Mouse (Mus musculus): ENCODE measurements at regions not wholly inside any gene's neighbourhood (a gene's known extent, or its start where the extent isn't known, plus 50 kb on each side); places are given as distances from the start of the nearest gene placed in this dataset.

DNA sequence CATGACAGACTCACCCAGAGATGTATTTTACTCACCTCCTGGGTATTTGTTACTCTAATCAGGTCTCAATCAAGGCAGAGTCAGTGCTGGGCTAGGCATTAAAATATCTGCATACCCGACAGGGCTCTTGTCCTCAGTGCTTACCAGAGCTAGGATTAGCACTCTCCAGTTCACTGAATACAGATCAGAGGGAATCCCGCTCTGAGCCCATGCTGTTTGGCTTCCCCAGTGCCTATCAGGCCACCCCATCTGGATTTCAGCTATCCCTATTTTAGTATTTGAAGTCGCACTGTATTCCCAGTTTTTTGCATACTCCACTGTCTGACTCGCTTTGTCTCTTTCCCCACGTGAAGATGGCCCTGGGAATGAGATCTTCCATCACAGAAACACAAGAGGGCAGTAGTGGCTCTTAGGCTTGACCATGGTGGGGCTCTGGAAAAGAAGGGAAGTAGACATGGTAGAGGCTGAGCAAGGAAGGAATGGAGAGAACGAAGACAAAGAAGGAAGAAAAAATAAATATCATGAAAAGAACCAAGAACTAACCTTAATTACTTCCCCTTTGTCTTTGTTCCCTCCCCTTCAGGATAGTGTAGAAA is 264.1 kb downstream of the Rnf152 start:
- Histone ChIP-seq H3K36me3 (ENCODE audit: control insufficient read depth, insufficient read depth, low read length) (no peaks in the 10 kb centered on the region), H3K4me2 (ENCODE audit: low read length) (no peak overlapping the region), H3K9me3 (replicated peaks; ENCODE audit: control insufficient read depth, low read length) (no peaks in the 10 kb centered on the region), H3K9ac (ENCODE audit: low read length) (no peak overlapping the region), H3K27me3 (replicated peaks; ENCODE audit: control insufficient read depth, insufficient read depth, low read length) (no peaks in the 10 kb centered on the region), H3K4me1 (ENCODE audit: control insufficient read depth, insufficient read depth, low read length) (no peaks in the 10 kb centered on the region), H3K4me3 (ENCODE audit: low read depth, low read length) (no peak overlapping the region), H3K27ac (ENCODE audit: low read depth, low read length) (no peak overlapping the region)
- 13% methylated on average over 6 of the region's 6 CpGs for whole genome bisulfite sequencing
- DNase-seq (ENCODE audit: low spot score) (peak; percentile 49), ATAC-seq (peak; percentile 62; the same call in 1 of the 2 replicates)

DNA sequence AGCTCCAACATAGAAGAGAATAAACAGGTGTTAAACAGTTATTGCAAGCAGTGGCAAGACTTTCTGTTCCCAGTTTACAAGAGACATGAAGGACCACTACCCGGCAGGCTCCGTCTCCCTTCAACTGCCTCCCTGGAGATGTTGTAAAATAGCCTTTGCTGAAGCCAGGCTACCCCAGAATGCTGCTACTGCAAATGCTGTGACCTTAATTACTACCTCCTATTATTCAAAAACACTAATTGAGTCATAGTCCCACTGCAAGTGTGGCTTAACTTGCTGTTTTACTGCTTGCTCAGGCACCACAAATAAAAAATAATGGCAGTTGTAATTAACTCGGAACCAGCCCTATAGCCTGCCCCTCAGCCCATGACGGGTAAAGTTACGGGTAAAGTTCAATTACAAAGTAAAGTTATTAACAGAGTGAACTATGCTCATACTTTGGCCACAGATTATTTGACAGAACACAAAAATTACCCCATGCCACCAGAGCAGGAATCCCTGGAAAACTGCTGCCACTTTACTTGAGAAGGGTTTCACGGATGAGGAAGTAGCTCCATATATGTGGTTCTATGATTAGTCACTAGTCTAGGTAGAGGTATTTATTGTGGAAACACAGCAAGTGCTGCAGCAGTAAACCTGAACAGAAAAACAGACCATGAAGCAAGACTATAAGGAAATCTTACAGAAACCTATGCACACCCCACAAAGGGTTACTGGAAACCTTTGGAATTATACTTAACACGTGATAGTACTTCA is 267.6 kb downstream of the Rnf152 start:
- no peaks in the 10 kb centered on the region for H3K27me3 ChIP-seq (replicated peaks; ENCODE audit: control insufficient read depth, insufficient read depth, low read length)
- H3K27ac ChIP-seq (ENCODE audit: low read depth, low read length), result no peak overlapping the region
- H3K4me2 ChIP-seq (ENCODE audit: low read length), result no peak overlapping the region
- no peak for DNase-seq (ENCODE audit: low spot score)
- H3K36me3 ChIP-seq (ENCODE audit: control insufficient read depth, insufficient read depth, low read length), result no peaks in the 10 kb centered on the region
- 49% methylated on average over 7 of the region's 7 CpGs for WGBS
- ATAC-seq, result no peak
- H3K9me3 ChIP-seq (replicated peaks; ENCODE audit: control insufficient read depth, low read length), result no peaks in the 10 kb centered on the region
- no peaks in the 10 kb centered on the region for H3K4me1 ChIP-seq (ENCODE audit: control insufficient read depth, insufficient read depth, low read length)
- no peak overlapping the region for H3K9ac ChIP-seq (ENCODE audit: low read length)
- no peak overlapping the region for H3K4me3 ChIP-seq (ENCODE audit: low read depth, low read length)

DNA sequence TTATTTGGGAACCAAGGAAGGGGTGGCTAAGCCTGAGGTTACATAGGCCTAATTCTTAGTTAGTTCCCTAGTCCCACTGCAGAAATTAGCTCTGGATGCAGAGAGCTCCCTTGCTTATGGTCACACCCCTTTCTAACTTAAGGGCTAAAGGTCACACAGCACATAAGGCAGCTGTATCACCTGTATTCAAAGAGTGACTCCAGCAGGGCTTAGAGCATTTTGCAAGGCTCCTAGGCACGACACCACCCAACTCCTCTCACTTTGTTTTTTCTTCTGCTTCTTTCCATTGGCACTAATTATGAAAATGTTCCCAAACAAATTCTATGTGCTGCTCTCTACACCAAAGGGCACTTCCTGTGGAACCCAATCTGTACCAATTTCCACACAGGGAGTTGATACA is 268.9 kb downstream of the Rnf152 start:
- ATAC-seq (no peak), DNase-seq (ENCODE audit: low spot score) (no peak)
- Histone ChIP-seq H3K36me3 (ENCODE audit: control insufficient read depth, insufficient read depth, low read length) (no peaks in the 10 kb centered on the region), H3K4me2 (ENCODE audit: low read length) (no peak overlapping the region), H3K4me1 (ENCODE audit: control insufficient read depth, insufficient read depth, low read length) (no peaks in the 10 kb centered on the region), H3K9me3 (replicated peaks; ENCODE audit: control insufficient read depth, low read length) (no peaks in the 10 kb centered on the region), H3K27ac (ENCODE audit: low read depth, low read length) (no peak overlapping the region), H3K9ac (ENCODE audit: low read length) (no peak overlapping the region), H3K27me3 (replicated peaks; ENCODE audit: control insufficient read depth, insufficient read depth, low read length) (no peaks in the 10 kb centered on the region), H3K4me3 (ENCODE audit: low read depth, low read length) (no peak overlapping the region)
- WGBS, result 86% methylated on average over 1 of the region's 1 CpGs

DNA sequence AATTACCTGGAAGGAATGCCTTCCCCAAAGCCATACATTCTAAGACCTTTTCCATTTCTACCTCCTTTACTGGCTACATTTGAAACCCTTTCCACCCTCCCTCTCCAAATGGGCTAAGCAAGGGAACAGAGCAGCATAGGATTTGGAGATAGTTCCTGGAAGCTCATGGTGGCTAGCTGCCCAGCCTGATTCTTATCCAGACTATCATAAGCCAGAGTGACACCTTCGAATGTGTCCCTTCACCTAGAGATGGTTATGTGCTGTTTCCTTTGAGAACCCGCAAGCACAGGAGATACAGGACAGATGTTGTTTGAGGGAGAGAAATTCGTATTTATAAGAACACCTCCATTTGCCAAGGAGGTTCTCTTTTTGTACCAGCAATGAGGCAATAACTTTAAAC is 272.0 kb downstream of the Rnf152 start:
- 91% methylated on average over 3 of the region's 3 CpGs for WGBS
- Histone ChIP-seq H3K27me3 (replicated peaks; ENCODE audit: control insufficient read depth, insufficient read depth, low read length) (no peaks in the 10 kb centered on the region), H3K4me1 (ENCODE audit: control insufficient read depth, insufficient read depth, low read length) (no peaks in the 10 kb centered on the region), H3K9ac (ENCODE audit: low read length) (no peak overlapping the region), H3K9me3 (replicated peaks; ENCODE audit: control insufficient read depth, low read length) (no peaks in the 10 kb centered on the region), H3K36me3 (ENCODE audit: control insufficient read depth, insufficient read depth, low read length) (no peaks in the 10 kb centered on the region), H3K4me3 (ENCODE audit: low read depth, low read length) (no peak overlapping the region), H3K4me2 (ENCODE audit: low read length) (no peak overlapping the region), H3K27ac (ENCODE audit: low read depth, low read length) (no peak overlapping the region)
- no peak for DNase-seq (ENCODE audit: low spot score)
- no peak for ATAC-seq

DNA sequence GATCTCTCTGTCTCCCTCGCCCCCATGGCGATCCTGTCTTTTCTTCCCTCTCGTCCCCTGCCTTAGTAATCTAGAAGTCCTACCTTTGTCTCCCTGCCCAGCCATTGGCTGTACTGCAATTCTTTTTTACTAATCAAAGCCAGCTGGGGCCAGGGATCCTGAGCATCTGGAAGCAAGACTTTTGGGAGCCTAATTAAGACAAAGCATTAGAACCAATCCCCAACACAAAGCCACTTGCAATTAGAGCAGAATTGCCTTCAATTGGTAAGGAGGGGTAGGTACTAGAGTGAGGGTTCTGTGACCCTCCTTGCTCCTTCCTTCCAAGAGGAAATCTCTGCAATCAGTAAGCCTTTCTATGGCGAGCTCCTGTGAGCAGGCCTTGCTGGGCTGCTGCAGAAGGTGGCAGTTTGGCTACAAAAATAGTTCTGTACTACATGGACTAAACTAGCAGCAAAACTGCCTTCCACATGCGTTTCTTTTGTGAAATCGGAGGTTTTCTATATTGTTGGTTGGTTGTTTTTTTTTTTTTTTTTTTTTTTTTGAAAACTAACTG is 272.9 kb downstream of the Rnf152 start:
- ATAC-seq, result no peak

DNA sequence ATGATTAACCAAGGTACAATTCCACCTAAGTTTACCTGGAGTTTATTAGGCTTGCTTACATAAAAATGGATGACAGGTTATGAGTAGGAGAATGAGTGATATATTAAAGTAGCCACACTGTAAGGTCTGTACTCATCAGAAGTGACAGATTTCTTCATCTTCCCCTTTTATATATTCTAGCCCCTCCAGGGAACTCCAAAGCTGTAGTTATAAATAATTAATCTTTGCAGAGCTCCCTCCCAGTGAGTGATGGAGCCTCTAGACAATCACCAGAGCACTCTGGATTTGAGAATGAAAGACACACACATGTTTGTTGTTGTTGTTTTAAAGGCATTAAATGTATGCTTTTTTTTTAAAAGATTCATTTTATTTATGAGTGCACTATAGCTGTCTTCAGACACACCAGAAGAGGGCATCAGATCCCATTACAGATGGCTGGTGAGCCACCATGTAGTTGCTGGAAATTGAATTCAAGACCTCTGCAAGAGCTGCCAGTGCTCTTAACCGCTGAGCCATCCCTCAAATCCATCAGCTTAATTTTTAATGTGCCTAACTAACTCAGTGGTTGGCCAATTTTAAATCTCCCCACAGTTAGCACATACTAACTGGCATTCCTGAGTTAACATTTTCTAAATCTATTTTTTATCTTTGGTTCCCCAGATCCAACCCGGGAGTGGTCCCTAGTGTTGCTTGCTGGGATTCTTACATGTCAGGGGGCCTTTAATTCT is 273.5 kb downstream of the Rnf152 start:
- H3K4me3 ChIP-seq (ENCODE audit: low read depth, low read length), result no peak overlapping the region
- H3K4me1 ChIP-seq (ENCODE audit: control insufficient read depth, insufficient read depth, low read length), result no peaks in the 10 kb centered on the region
- H3K27me3 ChIP-seq (replicated peaks; ENCODE audit: control insufficient read depth, insufficient read depth, low read length), result no peaks in the 10 kb centered on the region
- 76% methylated on average over 2 of the region's 2 CpGs for WGBS
- H3K9me3 ChIP-seq (replicated peaks; ENCODE audit: control insufficient read depth, low read length), result no peaks in the 10 kb centered on the region
- H3K27ac ChIP-seq (ENCODE audit: low read depth, low read length), result no peak overlapping the region
- no peak overlapping the region for H3K9ac ChIP-seq (ENCODE audit: low read length)
- no peaks in the 10 kb centered on the region for H3K36me3 ChIP-seq (ENCODE audit: control insufficient read depth, insufficient read depth, low read length)
- DNase-seq (ENCODE audit: low spot score), result no peak
- H3K4me2 ChIP-seq (ENCODE audit: low read length), result no peak overlapping the region
- ATAC-seq, result no peak

More for the DNA sequence above, 272.9 kb downstream of the Rnf152 start:
- DNase-seq (ENCODE audit: low spot score), result no peak
- WGBS, result 56% methylated on average over 6 of the region's 6 CpGs
- no peaks in the 10 kb centered on the region for H3K9me3 ChIP-seq (replicated peaks; ENCODE audit: control insufficient read depth, low read length)
- H3K4me2 ChIP-seq (ENCODE audit: low read length), result no peak overlapping the region
- no peak overlapping the region for H3K27ac ChIP-seq (ENCODE audit: low read depth, low read length)
- H3K9ac ChIP-seq (ENCODE audit: low read length), result no peak overlapping the region
- no peak overlapping the region for H3K4me3 ChIP-seq (ENCODE audit: low read depth, low read length)
- no peaks in the 10 kb centered on the region for H3K36me3 ChIP-seq (ENCODE audit: control insufficient read depth, insufficient read depth, low read length)
- H3K4me1 ChIP-seq (ENCODE audit: control insufficient read depth, insufficient read depth, low read length), result no peaks in the 10 kb centered on the region
- no peaks in the 10 kb centered on the region for H3K27me3 ChIP-seq (replicated peaks; ENCODE audit: control insufficient read depth, insufficient read depth, low read length)

DNA sequence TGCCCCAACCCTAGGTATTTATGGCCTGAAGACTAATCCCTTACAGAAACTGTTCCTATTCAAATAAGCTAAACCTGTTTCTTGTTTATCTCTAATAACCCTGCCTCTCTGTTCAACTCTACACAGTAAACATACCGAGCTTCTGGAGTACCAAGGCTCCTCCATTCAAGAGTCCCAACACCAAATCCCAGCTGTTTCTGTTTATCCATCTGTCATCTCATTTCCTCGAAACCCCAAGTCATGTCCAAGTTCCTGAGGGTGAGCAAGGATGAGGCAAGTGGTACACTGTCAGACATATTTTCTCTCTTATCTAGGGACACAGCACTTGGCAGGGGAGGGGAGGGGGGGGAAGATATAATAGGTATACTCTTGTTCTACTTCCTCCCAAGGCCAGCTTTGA is 274.6 kb downstream of the Rnf152 start:
- H3K4me3 ChIP-seq (ENCODE audit: low read depth, low read length), result no peak overlapping the region
- H3K9me3 ChIP-seq (replicated peaks; ENCODE audit: control insufficient read depth, low read length), result no peaks in the 10 kb centered on the region
- H3K27me3 ChIP-seq (replicated peaks; ENCODE audit: control insufficient read depth, insufficient read depth, low read length), result no peaks in the 10 kb centered on the region
- no peak overlapping the region for H3K27ac ChIP-seq (ENCODE audit: low read depth, low read length)
- no peaks in the 10 kb centered on the region for H3K36me3 ChIP-seq (ENCODE audit: control insufficient read depth, insufficient read depth, low read length)
- no peak for ATAC-seq
- no peak overlapping the region for H3K4me2 ChIP-seq (ENCODE audit: low read length)
- no peaks in the 10 kb centered on the region for H3K4me1 ChIP-seq (ENCODE audit: control insufficient read depth, insufficient read depth, low read length)
- DNase-seq (ENCODE audit: low spot score), result no peak
- 73% methylated on average over 2 of the region's 2 CpGs for WGBS
- H3K9ac ChIP-seq (ENCODE audit: low read length), result no peak overlapping the region

DNA sequence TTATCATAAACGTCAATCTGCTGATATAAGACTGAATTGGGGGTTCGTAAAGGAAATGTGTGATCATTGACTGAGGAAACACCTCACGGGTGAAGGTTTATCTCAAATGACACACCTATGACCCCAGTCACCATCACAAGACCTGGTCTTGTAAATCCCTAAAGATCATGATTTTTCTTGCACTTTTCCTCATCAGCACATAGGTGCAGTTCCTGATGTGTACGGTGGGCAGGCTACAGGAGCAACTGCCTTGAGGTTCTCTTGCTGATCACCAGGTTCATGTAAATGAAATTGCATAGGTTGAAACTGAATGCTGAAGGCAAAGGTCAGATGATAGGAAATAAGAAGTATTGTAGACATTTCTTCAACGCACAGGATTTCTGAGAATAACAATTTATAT is 277.1 kb downstream of the Rnf152 start:
- DNase-seq (ENCODE audit: low spot score), result no peak
- H3K9me3 ChIP-seq (replicated peaks; ENCODE audit: control insufficient read depth, low read length), result no peaks in the 10 kb centered on the region
- H3K27me3 ChIP-seq (replicated peaks; ENCODE audit: control insufficient read depth, insufficient read depth, low read length), result no peaks in the 10 kb centered on the region
- WGBS, result 95% methylated on average over 5 of the region's 5 CpGs
- H3K4me1 ChIP-seq (ENCODE audit: control insufficient read depth, insufficient read depth, low read length), result no peaks in the 10 kb centered on the region
- no peak for ATAC-seq
- no peak overlapping the region for H3K9ac ChIP-seq (ENCODE audit: low read length)
- no peak overlapping the region for H3K4me3 ChIP-seq (ENCODE audit: low read depth, low read length)
- no peak overlapping the region for H3K4me2 ChIP-seq (ENCODE audit: low read length)
- H3K27ac ChIP-seq (ENCODE audit: low read depth, low read length), result no peak overlapping the region
- no peaks in the 10 kb centered on the region for H3K36me3 ChIP-seq (ENCODE audit: control insufficient read depth, insufficient read depth, low read length)

DNA sequence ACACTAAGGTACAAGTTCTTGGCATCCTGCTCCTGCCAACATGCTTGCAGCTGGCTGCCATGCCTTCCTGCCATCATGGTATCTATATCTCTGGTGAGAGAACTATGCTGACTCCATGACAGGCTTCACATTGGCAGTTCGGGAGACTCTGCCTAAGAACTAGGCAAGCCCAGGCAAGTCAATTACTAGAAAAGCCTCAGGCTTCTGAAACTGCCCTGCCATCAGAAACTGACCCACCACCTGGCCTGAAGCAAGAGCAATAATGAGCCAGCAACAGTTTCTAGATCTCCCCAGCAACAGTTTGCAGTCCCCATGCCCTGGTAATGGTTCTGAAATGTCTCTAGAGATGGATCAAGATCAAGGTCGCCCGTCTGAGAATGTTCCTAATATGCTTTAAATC is 280.8 kb downstream of the Rnf152 start:
- H3K27me3 ChIP-seq (replicated peaks; ENCODE audit: control insufficient read depth, insufficient read depth, low read length), result no peaks in the 10 kb centered on the region
- H3K36me3 ChIP-seq (ENCODE audit: control insufficient read depth, insufficient read depth, low read length), result no peaks in the 10 kb centered on the region
- no peak overlapping the region for H3K9ac ChIP-seq (ENCODE audit: low read length)
- H3K9me3 ChIP-seq (replicated peaks; ENCODE audit: control insufficient read depth, low read length), result no peaks in the 10 kb centered on the region
- no peak overlapping the region for H3K4me2 ChIP-seq (ENCODE audit: low read length)
- H3K27ac ChIP-seq (ENCODE audit: low read depth, low read length), result no peak overlapping the region
- no peaks in the 10 kb centered on the region for H3K4me1 ChIP-seq (ENCODE audit: control insufficient read depth, insufficient read depth, low read length)
- ATAC-seq (no peak), DNase-seq (ENCODE audit: low spot score) (no peak)
- H3K4me3 ChIP-seq (ENCODE audit: low read depth, low read length), result no peak overlapping the region
- 85% methylated on average over 3 of the region's 3 CpGs for WGBS
